Mouse (Mus musculus) forebrain, embryonic 10.5 days (tissue): ENCODE data around the gene Gm17190. TPM values are rescaled to one million over a fixed set of nuclear protein-coding genes. Genes with fewer than 3 reads are reported as not detected.
"Not testable (repeated sequence)": the region's sequence is repeated elsewhere in the genome, so short reads cannot be mapped to it uniquely, and the experiment has no call there.

Experiments used
- DNase-seq: peaks from one replicate; pipeline ENCODE4 v3.0.0-alpha.2; 2017; ENCODE audit warnings: low spot score; ENCODE audit errors: extremely low spot score
- H3K27ac ChIP-seq: fragments of 300-500 bp; sonication (generic); 2 replicates; pipeline ENCODE4 v1.5.1; 2016; ENCODE audit warnings: mild to moderate bottlenecking
- H3K27me3 ChIP-seq: fragments of 300-500 bp; sonication (generic); 2 replicates; pipeline ENCODE4 v1.6.1; 2016; ENCODE audit warnings: mild to moderate bottlenecking; ENCODE audit not compliant: poor library complexity, severe bottlenecking
- H3K36me3 ChIP-seq: fragments of 300-500 bp; sonication (generic); replicated peaks from 2 replicates; pipeline ENCODE4 v1.6.1; 2016; ENCODE audit warnings: mild to moderate bottlenecking, moderate library complexity
- H3K4me1 ChIP-seq: fragments of 300-500 bp; sonication (generic); 2 replicates; pipeline ENCODE4 v1.6.1; 2016
- H3K4me3 ChIP-seq: fragments of 300-500 bp; sonication (generic); 2 replicates; pipeline ENCODE4 v1.5.1; 2016; ENCODE audit warnings: mild to moderate bottlenecking, moderate library complexity
- H3K9me3 ChIP-seq: fragments of 300-500 bp; sonication (generic); 2 replicates; pipeline ENCODE4 v1.6.1; 2016; ENCODE audit warnings: mild to moderate bottlenecking, moderate library complexity
- WGBS: fragments of 180-500 bp; shearing (Covaris S2); methylation state at CpG from one replicate; pipeline ENCODE4 v1.1.7; 2016; 5-methylcytosine and 5-hydroxymethylcytosine counted together
- polyA plus RNA-seq: library from polyadenylated mRNA; unstranded; fragments of >200 nt; fragmentation: Nextera tagmentation; extraction: Ambion mirVana; gene quantifications from 2 replicates; pipeline ENCODE4 v1.2.1, GENCODE M21; 2016

Gm17190 gene
- not detected in 2 replicates for polyA plus RNA-seq

DNA sequence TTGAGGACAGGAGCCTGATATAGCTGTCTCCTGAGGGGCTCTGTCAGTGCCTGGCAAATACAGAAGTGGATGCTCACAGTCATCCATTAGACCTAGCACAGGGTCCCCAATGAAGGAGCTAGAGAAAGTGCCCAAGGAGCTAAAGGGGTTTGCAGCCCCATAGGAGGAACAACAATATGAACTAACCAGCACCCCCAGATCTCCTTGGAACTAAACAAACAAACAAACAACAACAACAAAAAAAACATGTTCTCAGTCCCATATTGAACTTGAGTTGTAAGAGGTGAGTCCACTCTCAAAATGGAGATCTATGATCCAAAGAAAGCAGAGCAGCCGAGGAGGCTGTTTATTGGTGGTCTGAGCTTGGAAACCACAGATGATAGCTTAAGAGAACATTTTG, at the start of gene Gm17190:
Gene Gm17190, plus strand, starts transcription at position 301 of the 400 bp plus-strand sequence.
- DNase-seq, H3K27ac ChIP-seq: not testable (repeated sequence)

DNA sequence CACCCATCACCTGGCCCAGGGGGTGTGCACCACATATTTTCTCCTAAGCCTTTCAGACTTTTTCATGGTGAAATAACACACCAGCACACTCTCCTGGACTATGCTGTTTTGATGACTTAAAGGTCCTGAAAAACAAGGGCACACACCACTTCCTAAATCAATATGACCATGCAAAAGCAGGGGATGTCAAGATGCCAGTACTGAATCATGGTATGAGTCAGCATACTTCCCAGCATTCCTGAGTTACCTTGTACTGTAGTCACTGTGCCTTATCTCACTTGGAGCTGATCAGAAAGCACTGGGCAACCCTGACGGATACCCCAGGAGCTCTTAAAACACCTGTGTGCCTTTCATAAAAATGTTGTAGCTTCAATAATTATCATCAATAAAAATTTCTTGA, 42.3 kb upstream of the Gm17190 start:
- 84% methylated on average over 1 of the region's 1 CpGs for WGBS
- Histone ChIP-seq H3K36me3 (no peaks in the 10 kb centered on the region), H3K27me3 (no peaks in the 10 kb centered on the region), H3K4me3 (no peak overlapping the region), H3K9me3 (no peaks in the 10 kb centered on the region), H3K27ac (no peak overlapping the region), H3K4me1 (no peaks in the 10 kb centered on the region)
- no peak for DNase-seq

More for the DNA sequence above, at the start of gene Gm17190:
- WGBS, result 86% methylated on average over 1 of the region's 1 CpGs
- not testable (repeated sequence) for H3K36me3 ChIP-seq, H3K4me1 ChIP-seq, H3K4me3 ChIP-seq, H3K9me3 ChIP-seq, H3K27me3 ChIP-seq

GRCm38 (mm10) chr13:96040275-96041042, 41.4 kb upstream of the Gm17190 start:
- 90% methylated on average over 11 of the region's 11 CpGs for WGBS
- Histone ChIP-seq H3K4me1 (no peaks in the 10 kb centered on the region; the same call in 1 of the 2 replicates), H3K27ac (no peak overlapping the region), H3K36me3 (no peaks in the 10 kb centered on the region), H3K4me3 (no peak overlapping the region), H3K27me3 (no peaks in the 10 kb centered on the region), H3K9me3 (no peaks in the 10 kb centered on the region)
- DNase-seq, result no peak

DNA sequence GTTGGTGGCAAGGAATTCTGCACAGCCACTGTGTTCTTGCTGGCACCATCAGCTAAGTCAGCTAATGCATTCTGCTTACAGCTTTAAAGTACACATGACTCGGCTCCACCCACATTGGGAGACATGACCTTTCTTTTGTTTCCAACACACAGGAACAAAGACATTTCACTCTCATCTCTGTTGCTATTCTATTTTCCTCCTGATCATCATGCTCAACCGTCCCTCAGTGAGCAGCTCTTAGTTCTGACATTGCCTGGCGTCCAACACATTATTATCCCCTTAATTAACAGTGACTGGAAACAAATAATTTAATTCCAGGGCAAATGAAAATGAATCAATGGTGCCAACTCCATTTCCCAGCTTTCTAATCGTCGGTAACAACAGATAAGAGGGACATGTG, 36.5 kb upstream of the Gm17190 start:
- 73% methylated on average over 5 of the region's 5 CpGs for WGBS
- DNase-seq, result no peak
- Histone ChIP-seq H3K36me3 (no peaks in the 10 kb centered on the region), H3K4me1 (no peaks in the 10 kb centered on the region; the same call in 1 of the 2 replicates), H3K9me3 (no peaks in the 10 kb centered on the region), H3K27ac (no peak overlapping the region), H3K27me3 (no peaks in the 10 kb centered on the region), H3K4me3 (no peak overlapping the region)

DNA sequence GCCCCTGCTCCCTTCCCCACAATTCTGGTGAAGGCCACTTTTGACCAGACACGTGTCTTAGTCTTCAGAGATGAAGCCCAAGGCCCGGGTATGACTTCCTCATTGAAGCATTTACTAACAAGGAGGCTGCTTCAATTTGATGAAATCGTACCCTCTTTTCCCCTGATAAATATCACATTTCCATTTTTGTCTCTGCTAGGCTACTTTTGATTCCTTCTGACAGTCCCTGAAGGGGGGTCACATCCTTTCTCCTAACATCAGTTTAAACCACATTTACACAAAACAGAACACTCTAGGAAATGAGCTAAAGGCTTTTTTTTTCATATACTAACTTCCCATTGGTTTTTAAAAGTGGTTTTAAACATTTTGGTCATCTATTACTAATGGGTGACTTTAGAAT, 29.1 kb upstream of the Gm17190 start:
- 87% methylated on average over 3 of the region's 3 CpGs for WGBS
- DNase-seq, result no peak
- Histone ChIP-seq H3K36me3 (no peaks in the 10 kb centered on the region), H3K9me3 (no peaks in the 10 kb centered on the region), H3K4me1 (no peaks in the 10 kb centered on the region), H3K27ac (no peak overlapping the region), H3K27me3 (no peaks in the 10 kb centered on the region), H3K4me3 (no peak overlapping the region)

DNA sequence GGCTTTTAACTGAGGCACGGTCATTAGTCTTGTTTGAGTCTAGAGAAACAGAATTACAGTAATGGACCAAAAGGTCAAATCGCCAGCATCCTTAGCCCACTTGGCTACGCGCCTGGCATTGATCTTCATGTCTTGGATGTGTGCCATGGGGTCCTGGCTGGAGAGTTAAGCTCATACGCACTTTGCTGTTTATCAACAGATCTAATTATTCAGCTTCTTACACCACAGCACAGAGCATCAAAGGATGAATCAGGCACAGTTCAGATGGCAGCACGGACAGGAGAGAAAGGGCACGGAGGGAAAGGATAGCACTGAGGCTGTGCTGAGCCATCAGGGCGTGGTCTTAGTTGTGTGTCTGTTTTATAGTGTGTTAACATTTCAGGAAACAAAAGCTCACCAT, 8.3 kb upstream of the Gm17190 start:
- H3K4me1 ChIP-seq, result no peaks in the 10 kb centered on the region
- DNase-seq, result no peak
- H3K9me3 ChIP-seq, result no peaks in the 10 kb centered on the region
- H3K27ac ChIP-seq, result no peak overlapping the region
- WGBS, result 81% methylated on average over 8 of the region's 8 CpGs
- no peaks in the 10 kb centered on the region for H3K36me3 ChIP-seq
- no peak overlapping the region for H3K4me3 ChIP-seq
- no peaks in the 10 kb centered on the region for H3K27me3 ChIP-seq

DNA sequence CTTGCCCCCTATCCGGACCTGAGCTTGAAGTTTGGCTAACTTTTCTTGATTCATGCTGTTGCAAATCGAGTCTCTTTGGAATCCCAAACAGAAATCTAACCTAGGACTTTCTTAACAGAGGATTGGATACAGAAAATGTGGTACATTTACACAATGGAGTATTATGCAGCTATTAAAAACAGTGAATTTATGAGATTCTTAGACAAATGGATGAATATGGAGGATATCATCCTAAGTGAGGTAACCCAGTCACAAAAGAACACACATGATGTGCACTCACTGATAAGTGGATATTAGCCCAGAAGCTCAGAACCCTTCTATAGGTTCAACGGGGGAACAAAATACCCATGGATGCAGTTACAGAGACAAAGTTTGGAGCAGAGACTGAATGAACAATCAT, 578 bp upstream of the Gm17190 start, which contains the start of gene Gm20075:
Gene Gm20075, minus strand, starts transcription at position 101 of the 400 bp plus-strand sequence.
- H3K36me3 ChIP-seq, H3K4me1 ChIP-seq, H3K9me3 ChIP-seq, H3K27me3 ChIP-seq, H3K27ac ChIP-seq, H3K4me3 ChIP-seq, DNase-seq: not testable (repeated sequence)
- WGBS, result 84% methylated on average over 3 of the region's 3 CpGs

GRCm38 (mm10) chr13:96085581-96086302, 3.9 kb downstream of the Gm17190 start:
- no peaks in the 10 kb centered on the region for H3K36me3 ChIP-seq
- no peak overlapping the region for H3K27ac ChIP-seq
- H3K4me1 ChIP-seq, result no peaks in the 10 kb centered on the region
- H3K27me3 ChIP-seq, result no peaks in the 10 kb centered on the region
- no peak for DNase-seq
- 92% methylated on average over 7 of the region's 7 CpGs for WGBS
- no peak overlapping the region for H3K4me3 ChIP-seq
- H3K9me3 ChIP-seq, result no peaks in the 10 kb centered on the region

- no peak overlapping the region for H3K27ac ChIP-seq
- H3K36me3 ChIP-seq, result no peaks in the 10 kb centered on the region
- whole genome bisulfite sequencing, result 76% methylated on average over 4 of the region's 4 CpGs
- no peak for DNase-seq
- no peak overlapping the region for H3K4me3 ChIP-seq
- no peaks in the 10 kb centered on the region for H3K9me3 ChIP-seq
- H3K27me3 ChIP-seq, result no peaks in the 10 kb centered on the region
- no peaks in the 10 kb centered on the region for H3K4me1 ChIP-seq
These were observed 9.1 kb downstream of the Gm17190 start for GRCm38 (mm10) chr13:96090929-96091328.

GRCm38 (mm10) chr13:96106367-96106766, 24.5 kb downstream of the Gm17190 start:
- Histone ChIP-seq H3K36me3 (no peaks in the 10 kb centered on the region), H3K27me3 (no peaks in the 10 kb centered on the region), H3K4me3 (no peak overlapping the region), H3K27ac (no peak overlapping the region), H3K9me3 (no peaks in the 10 kb centered on the region), H3K4me1 (no peaks in the 10 kb centered on the region)
- DNase-seq, result no peak
- WGBS, result 94% methylated on average over 4 of the region's 4 CpGs

DNA sequence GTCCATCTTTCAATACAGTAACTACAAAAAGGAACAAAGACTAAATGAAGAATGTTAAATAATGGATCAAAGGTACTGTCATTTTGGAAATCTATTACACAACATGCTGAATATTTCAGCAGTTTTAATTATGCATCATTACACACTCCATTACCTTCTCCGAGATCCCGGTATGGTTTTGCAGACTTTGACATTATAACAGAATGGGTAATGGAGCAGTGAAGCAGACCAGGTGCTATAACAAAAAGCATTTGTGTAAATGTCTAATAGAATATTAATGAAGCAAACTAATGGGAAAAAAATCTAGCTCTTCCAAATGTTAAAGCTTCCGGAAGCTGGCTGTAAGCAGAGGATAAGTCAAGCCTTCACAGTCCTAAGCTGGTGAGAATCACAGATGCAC, 28.9 kb downstream of the Gm17190 start:
- Histone ChIP-seq H3K4me3 (no peak overlapping the region), H3K27me3 (no peaks in the 10 kb centered on the region)
- 91% methylated on average over 3 of the region's 3 CpGs for WGBS

GRCm38 (mm10) chr13:96112711-96113110, 30.9 kb downstream of the Gm17190 start:
- 87% methylated on average over 2 of the region's 2 CpGs for WGBS
- DNase-seq, result no peak
- no peak overlapping the region for H3K4me3 ChIP-seq
- H3K27me3 ChIP-seq, result no peaks in the 10 kb centered on the region
- H3K27ac ChIP-seq, result no peak overlapping the region
- no peaks in the 10 kb centered on the region for H3K36me3 ChIP-seq
- no peaks in the 10 kb centered on the region for H3K9me3 ChIP-seq
- no peaks in the 10 kb centered on the region for H3K4me1 ChIP-seq

More for the DNA sequence above, 28.9 kb downstream of the Gm17190 start:
- Histone ChIP-seq H3K9me3 (no peaks in the 10 kb centered on the region), H3K4me1 (no peaks in the 10 kb centered on the region), H3K27ac (no peak overlapping the region), H3K36me3 (no peaks in the 10 kb centered on the region)
- no peak for DNase-seq

DNA sequence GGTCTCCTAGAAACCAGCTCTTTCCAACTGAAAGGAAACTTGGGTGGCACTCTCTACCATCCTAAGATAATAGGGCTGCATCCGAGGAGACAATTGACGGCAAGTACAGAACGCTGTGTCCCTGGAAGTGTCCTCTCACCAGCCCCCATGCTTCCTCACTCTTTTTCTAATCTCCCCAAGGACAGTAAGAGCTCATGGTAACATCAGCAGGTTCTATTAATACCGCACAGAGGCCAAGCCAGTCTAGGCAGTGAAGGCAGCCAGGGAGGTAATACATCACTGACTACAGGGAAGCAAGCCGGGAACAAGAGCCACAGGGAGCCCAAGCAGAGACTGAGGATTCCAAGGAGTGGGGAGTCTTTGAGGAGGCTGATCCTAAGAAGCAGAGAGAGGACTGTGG, 43.2 kb downstream of the Gm17190 start:
- WGBS, result 77% methylated on average over 5 of the region's 5 CpGs
- H3K9me3 ChIP-seq, result no peaks in the 10 kb centered on the region

More for the DNA sequence above, 43.2 kb downstream of the Gm17190 start:
- no peak overlapping the region for H3K4me3 ChIP-seq
- H3K4me1 ChIP-seq, result no peaks in the 10 kb centered on the region
- H3K36me3 ChIP-seq, result no peaks in the 10 kb centered on the region
- no peak overlapping the region for H3K27ac ChIP-seq
- no peak for DNase-seq
- peaks cover 39% of the 10 kb centered on the region for H3K27me3 ChIP-seq
